Mouse (Mus musculus): ENCODE data around the gene Shb. TPM values are rescaled to one million over a fixed set of nuclear protein-coding genes. Genes with fewer than 3 reads are reported as not detected.

The Shb gene
- total RNA-seq, 2 experiments from 2014 or later, result 14.1 to 18.8 TPM

DNA sequence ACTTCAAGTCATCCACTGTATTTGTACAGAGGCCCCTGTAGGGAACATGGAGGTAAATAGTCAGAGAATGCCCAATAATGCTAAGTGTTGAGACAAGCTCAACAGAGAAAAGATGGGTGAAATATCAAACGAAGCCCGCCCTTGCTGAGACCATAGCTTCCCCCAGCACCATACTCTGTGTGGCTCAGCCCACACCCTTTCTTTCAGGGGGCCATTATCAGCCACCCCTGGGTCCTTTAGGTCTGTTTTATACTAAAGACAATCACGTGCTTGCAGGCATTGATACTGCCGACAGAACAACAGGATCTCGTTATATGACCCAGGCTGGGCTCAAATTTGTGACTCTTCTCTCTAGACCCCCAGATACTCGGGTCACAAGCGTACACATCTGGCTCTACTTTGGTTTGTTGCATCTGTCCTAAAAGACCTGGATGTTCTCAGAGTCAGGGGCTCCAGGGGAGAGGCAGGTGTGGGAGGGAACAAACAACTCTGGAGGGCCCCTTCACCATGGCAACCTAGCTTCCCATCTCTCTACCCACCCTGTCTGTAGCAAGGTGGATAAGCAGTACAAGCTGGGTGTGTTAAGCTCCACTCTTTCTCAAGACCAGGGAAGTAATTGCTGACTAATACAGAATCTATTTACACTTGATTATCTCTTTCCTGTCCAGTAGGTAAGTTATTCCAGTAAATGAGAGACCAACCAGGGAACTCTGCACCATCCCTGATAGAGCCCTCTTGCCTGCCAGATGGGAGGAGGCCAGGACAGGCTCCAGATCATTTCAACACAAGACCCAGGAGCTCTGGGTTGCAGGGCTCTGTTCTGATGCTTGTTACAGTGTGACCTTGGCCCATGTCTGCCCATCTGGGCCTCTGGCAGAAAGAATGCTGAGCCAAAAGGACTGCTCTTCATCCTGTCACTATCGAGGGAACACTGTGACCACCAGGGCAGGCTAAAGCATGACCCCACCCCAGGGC lies 48.7 kb downstream of the Shb start:
- TF ChIP-seq CTCF (conservative IDR thresholded peaks at IDR 0.05), result no peak
- Histone ChIP-seq H3K27ac (no peak overlapping the region), H3K4me3 (no peak overlapping the region)
- DNase-seq (ENCODE audit: low spot score in 2 of 2), result no peak

DNA sequence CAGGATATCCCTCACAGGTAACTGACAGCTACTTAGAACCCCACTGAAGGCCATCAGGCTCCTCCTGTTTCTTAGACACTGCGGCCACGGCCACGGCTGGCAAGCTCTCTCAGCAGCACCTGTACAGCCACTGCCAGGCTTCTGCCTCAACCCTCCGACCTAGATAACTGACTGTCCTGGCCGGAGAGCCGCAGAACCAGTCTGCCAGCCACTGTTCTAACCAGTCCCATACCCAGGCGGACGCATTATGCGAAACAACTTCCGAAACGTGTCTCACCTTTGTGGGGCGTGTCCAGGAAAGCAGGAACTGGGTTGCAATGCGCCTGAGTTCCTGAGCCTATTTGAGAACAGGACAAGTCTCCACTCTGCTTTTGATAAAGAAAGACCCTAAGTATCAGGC lies 50.0 kb downstream of the Shb start:
- TF ChIP-seq CTCF (conservative IDR thresholded peaks at IDR 0.05), result no peak
- Histone ChIP-seq H3K4me3 (no peak overlapping the region), H3K27ac (no peak overlapping the region)
- no peak for DNase-seq (ENCODE audit: low spot score in 2 of 2)

DNA sequence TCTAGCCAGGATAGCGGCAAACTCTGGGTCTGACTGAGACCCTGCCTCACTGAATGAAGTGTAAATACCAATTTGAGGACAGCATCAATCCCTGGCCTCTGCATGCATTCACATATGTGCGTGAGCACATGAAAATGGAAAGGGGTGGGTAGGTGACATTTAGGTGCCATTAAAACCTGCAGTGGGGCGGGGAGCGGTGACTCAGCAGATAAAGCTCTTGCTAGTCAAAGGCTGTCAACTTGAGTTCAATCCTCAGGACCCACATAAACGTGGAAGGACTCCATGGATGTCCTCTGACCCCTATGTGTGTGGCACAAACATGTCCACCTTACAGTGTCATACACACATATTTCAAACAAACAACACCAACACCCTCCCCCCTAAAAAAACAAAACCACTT lies 50.8 kb downstream of the Shb start:
- Histone ChIP-seq H3K4me3 (no peak overlapping the region), H3K27ac (no peak overlapping the region)
- no peak for DNase-seq (ENCODE audit: low spot score in 2 of 2)
- no peak for TF ChIP-seq CTCF (conservative IDR thresholded peaks at IDR 0.05)

DNA sequence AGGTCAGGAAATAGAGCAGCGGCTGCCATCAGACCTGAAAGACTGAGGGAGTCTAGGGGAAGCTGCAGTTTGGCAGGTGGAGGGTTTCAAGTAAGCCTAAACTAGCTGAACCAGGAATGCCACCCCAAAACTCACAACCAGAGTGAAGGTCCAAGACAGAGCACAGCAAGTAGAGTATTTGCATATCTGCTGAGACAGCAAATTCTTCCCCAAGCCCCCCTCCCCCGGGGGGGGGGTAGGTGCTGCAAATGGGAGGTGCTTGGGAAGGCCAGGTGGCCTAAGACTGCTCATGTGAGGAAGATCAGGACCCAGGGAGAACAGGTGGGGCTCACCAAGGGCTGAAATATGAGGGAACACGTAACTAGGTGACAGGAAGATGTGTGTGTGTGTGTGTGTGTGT lies 51.7 kb downstream of the Shb start:
- TF ChIP-seq CTCF (conservative IDR thresholded peaks at IDR 0.05), result no peak
- no peak for DNase-seq (ENCODE audit: low spot score in 2 of 2)
- H3K27ac ChIP-seq, result no peak overlapping the region
- H3K4me3 ChIP-seq, result no peak overlapping the region

DNA sequence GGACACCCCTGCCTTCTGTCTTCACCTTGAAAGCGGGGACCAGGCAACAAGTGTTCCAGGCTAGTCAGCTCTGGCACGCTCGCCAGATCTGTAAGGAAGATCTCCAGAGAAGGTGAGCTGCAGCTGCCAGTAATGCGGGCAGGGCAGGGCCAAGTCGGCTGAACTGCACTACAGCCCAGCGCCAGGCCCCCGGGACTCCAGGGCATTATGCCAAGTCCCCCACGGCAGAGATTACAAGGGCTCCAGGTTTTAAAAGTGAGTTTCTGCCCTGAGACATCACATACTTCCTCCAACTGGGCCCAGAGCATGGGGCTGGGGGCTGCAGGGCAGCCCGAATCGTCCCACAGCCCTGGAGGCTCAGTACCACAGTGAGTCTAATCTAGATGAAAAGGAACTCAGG lies 52.8 kb downstream of the Shb start:
- DNase-seq (ENCODE audit: low spot score in 2 of 2), result no peak
- no peak for TF ChIP-seq CTCF (conservative IDR thresholded peaks at IDR 0.05)
- Histone ChIP-seq H3K27ac (no peak overlapping the region), H3K4me3 (no peak overlapping the region)

DNA sequence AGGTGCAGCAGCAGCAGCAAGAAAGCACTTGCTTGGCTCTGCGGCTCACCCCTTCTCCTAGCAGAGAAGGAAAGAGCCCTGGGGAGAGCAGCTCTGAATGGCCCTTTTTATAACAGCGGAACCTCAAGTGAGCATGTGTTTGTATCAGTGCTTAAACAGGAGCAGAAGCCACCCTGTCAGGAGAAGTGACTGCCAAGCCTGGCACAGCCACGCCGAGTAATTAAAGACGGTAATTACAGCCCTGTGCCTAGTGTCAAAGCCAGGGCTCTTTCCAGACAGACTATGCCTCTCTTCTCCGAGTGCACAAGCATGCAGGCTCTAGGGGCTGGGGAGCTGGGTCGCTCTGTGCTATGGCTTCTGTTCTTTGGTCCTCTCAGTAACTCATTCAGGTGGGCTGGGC lies 54.1 kb downstream of the Shb start:
- TF ChIP-seq CTCF (conservative IDR thresholded peaks at IDR 0.05), result no peak
- peak; percentile 31 to 41 for DNase-seq (ENCODE audit: low spot score in 2 of 2)
- no peak overlapping the region for H3K27ac ChIP-seq
- H3K4me3 ChIP-seq, result no peak overlapping the region

DNA sequence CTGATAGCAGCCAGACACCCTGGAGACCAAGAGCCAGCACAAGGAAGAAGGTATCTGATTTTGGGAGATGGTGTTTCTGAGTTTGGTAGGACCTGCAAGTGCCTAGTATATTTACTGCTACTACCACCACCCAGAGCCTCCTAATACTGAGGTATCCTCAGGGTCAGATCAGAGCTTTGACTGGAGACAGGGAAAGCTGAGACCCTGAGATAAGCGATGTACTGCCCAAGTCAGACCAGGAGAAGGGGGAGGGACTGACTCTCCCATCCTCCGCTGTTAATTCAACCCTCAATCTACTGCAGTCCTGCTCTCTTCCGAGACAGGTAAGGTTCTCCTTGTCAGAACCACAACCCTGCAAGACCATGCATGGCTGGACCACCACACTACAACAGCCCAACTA lies 55.2 kb downstream of the Shb start:
- Histone ChIP-seq H3K4me3 (no peak overlapping the region), H3K27ac (no peak overlapping the region)
- DNase-seq (ENCODE audit: low spot score in 2 of 2), result no peak
- TF ChIP-seq CTCF (conservative IDR thresholded peaks at IDR 0.05), result no peak

DNA sequence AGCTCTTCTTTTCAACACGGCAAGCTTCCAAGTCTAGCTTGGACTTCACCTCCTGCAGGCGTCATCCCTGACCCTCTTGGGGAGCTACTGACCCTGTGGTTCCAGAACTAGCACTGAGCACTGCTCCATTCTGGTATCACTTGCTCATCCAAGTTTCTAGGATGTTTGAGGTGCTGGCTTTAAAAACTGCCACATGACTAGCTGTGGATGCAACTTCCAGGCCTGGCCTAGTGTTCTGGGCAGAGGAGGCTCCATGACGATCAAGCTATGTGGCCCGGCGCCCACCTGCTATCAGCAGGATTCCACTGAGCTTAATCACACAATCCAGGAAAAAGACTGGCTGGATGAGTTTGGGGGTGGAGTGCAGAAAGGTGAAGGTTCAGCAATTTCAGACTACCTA lies 57.4 kb downstream of the Shb start:
- no peak for TF ChIP-seq CTCF (conservative IDR thresholded peaks at IDR 0.05)
- Histone ChIP-seq H3K27ac (no peak overlapping the region), H3K4me3 (no peak overlapping the region)
- DNase-seq (ENCODE audit: low spot score in 2 of 2), result no peak

DNA sequence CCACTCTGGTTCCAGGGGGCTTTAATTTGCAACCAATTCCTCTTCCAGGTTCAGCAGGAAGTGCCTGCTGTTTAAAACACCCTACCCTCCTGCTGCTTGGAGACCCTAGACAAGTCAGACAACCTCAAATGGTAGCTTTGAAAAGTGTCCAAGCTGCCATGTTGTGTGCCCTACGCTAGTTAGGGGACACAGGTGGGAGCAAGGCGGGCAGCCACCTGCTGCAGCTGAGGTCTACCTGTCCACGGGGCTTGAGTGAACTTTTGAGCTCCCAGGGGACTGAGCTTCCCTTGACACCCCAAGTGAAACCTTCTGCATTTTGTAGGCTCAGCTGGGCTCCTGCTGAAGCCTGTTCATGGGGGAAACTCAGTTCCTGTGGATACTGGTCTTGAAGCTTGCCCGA lies 58.1 kb downstream of the Shb start:
- H3K27ac ChIP-seq, result no peak overlapping the region
- no peak for TF ChIP-seq CTCF (conservative IDR thresholded peaks at IDR 0.05)

DNA sequence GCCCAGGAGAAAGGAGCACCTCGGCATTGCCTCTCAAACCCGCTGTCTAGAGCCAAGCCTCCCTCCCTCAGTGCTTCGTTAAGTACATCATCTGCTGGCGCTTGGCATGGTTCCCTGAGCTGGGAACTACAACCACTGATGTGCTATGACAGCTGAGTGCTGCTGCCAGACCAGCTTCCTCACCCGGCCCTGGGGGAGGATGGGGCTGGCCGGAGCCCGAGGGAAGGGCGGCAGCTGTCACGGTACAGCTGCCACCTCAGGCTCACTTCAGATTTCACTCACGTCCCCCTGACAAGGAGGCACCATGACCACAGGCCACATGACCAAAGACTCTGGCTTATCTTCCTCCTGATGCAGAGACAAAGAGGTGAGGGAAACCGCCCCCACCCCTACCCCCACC lies 59.1 kb downstream of the Shb start:
- peak; percentile 82 to 84 for DNase-seq (ENCODE audit: low spot score in 2 of 2)
- TF ChIP-seq CTCF (conservative IDR thresholded peaks at IDR 0.05), result no peak
- H3K27ac ChIP-seq, result peak overlapping the region; percentile 75
- no peak overlapping the region for H3K4me3 ChIP-seq

More for the DNA sequence above, 58.1 kb downstream of the Shb start:
- no peak for DNase-seq (ENCODE audit: low spot score in 2 of 2)
- H3K4me3 ChIP-seq, result no peak overlapping the region

DNA sequence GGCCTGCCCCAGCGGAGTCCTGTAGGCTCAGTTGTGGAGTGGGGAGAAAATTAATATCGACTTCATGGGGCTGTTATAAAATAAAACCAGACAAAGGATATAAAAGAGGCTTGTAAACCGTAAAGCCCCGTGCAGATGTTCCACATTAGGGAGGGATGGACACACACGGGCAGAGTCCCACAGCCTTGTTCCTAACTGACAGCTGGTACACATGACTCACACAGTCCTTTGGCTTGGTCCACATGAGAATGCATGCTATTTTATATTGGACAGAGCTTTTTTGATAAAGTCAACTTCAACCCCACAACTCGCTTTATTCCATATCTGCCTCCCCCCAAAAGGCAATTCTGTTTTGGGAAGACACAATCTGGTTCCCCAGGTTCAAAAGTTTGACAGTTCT lies 59.6 kb downstream of the Shb start:
- DNase-seq (ENCODE audit: low spot score in 2 of 2), result no peak
- Histone ChIP-seq H3K27ac (peak overlapping the region; percentile 75), H3K4me3 (no peak overlapping the region)
- no peak for TF ChIP-seq CTCF (conservative IDR thresholded peaks at IDR 0.05)

DNA sequence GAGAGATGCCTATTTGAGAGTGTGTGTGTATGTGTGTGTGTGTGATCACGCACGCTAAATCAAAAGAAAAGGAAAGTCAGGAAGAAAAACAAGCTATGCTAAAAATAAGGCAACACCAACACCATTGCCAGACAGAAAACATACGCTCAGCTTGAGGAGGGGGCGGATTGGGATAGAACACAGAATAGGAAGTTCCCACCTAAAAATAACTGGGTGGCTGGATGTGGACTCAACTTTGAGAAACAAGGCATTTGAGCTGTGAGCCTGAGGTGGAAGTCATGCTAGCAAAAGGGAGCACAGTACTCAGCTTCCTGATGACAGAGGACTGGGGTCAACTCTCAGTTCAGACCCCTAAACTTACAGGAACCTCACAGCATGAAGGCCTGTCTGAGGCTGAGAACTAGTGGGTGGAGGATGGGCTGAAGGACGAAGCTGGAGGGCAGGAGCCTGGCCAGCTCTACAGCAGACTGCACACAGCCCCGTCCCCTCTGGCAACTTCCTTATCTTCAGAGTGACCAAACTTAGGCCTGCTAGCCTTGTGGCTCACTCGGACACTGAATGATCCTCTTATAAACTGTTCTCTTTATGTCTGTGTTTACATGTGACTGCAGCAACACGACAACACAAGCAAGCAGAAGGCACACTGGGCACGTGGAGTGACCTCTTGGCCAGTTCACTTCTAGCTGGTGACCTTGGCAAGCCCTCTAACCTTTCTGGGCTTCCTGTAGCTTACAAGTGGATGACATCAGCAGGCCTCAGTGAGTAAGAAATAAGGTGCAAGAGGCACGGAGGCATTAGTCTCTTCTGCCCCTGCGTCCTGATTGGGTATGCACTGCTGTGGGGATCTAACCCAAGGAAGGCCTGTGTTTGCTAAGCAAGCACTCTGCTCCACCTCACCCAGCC lies 60.4 kb downstream of the Shb start:
- TF ChIP-seq CTCF (conservative IDR thresholded peaks at IDR 0.05), result no peak

DNA sequence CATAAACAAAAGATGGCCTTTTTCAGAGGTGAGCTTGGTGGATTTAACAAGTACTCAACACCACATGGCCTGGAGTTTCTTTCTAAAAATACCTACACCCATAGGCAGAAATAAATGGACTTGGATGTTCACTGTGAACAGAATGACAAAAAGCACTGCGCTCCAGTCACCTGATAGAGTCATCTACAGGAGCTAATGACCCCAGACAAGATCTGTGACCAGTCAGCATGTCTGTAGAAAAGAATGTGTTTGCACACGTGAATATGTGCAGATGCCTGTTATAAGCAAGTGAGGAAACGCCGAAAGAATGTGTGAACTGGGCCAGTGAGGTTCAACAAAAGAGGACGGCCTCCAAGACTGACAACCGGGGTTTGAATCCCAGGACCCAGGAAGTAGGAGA lies 63.2 kb downstream of the Shb start:
- Histone ChIP-seq H3K27ac (no peak overlapping the region), H3K4me3 (no peak overlapping the region)
- DNase-seq (ENCODE audit: low spot score in 2 of 2), result no peak
- TF ChIP-seq CTCF (conservative IDR thresholded peaks at IDR 0.05), result no peak

More for the DNA sequence above, 60.4 kb downstream of the Shb start:
- DNase-seq (ENCODE audit: low spot score in 2 of 2), result peak; percentile 39 to 55
- Histone ChIP-seq H3K4me3 (no peak overlapping the region), H3K27ac (peak overlapping the region; percentile 75)
